Mouse (Mus musculus): ENCODE measurements around the gene Crocc2.

Crocc2 gene

DNA sequence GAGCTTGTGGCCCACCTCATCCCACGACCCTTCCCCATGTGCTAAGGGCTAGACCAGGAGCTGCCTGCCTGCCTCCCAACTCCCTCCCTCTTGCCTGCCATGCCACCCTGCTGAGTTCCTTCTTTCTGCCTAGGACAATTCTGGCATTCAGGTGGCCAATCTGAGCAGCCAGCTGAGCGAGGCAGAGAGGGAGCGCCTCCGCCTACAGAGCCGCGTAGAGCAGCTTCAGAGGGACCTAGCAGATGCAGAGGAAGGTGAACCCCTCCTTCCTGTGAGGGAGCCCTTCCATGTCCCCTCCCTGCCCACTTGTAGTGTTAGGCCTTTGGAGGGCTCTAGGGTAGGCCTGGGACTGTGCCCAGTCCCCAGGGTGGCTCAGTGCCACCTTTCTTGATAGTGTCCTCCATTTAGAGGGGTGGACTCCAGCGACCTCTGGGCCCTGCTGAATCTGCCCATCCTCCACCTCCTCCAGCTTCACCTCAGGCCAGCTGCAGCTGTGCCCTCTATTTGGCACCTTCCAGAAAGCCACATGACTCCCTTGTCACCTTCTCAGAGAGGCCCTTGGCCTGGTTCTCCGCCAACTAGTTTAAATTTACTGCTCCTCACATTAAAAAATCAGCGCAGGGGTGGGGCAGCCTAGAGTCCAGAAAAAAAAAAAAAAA is 48.4 kb downstream of the Crocc2 start:
- no peak for DNase-seq (ENCODE audit: low spot score in 2 of 2)

GRCm38 (mm10) chr1:93217530-93217929 is 49.0 kb downstream of the Crocc2 start:
- DNase-seq (ENCODE audit: low spot score in 2 of 2) = no peak

GRCm38 (mm10) chr1:93220776-93221175 is 52.3 kb downstream of the Crocc2 start:
- no peak for DNase-seq (ENCODE audit: low spot score in 2 of 2)

GRCm38 (mm10) chr1:93223972-93224371 is 55.4 kb downstream of the Crocc2 start:
- peak; percentile 3 to 48 for DNase-seq (ENCODE audit: low spot score in 2 of 2)

- DNase-seq (ENCODE audit: low spot score in 2 of 2) = no peak
Observed at GRCm38 (mm10) chr1:93225226-93225625, 56.7 kb downstream of the Crocc2 start.

- no peak for DNase-seq (ENCODE audit: low spot score in 2 of 2)
Observed at GRCm38 (mm10) chr1:93225731-93226520, 57.4 kb downstream of the Crocc2 start.

- no peak for DNase-seq (ENCODE audit: low spot score in 2 of 2)
Observed at GRCm38 (mm10) chr1:93227303-93227975, 58.9 kb downstream of the Crocc2 start.

DNA sequence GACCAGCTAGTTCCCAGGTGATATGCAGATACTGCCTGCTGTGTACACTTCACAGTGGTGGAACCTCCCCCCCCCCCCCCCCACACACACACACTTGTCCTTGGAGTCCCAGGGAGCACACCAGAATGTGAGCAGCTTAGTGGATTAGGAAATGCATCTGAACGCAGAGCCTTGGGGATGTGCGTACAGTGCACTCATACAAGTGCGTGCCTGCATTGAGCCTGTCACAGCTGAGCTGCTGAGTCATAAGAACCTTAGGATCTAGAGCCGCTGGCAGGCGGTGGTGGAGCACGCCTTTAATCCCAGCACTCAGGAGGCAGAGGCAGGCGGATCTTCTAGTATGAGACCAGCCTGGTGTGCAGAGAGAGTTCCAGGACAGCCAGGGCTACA is 59.4 kb downstream of the Crocc2 start:
- DNase-seq (ENCODE audit: low spot score in 2 of 2) = no peak

DNA sequence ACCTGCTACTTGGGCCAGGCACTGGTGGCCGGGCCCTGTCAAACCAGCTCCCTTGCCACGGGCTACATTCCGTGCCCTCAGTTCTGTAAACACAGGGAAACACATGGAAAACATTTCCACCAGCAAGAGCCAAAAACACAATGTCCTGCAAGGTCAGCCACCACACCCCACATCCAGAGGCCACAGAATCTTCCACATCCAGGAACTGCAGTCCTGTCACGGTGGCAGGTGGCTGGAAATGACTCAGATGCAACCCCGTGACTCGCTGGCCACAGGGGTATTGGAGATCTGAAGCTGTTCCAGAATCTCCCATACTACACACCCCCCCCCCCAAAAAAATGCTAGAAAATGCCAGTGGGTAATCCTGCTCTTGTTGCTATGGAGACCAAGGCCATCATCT is 60.7 kb downstream of the Crocc2 start:
- DNase-seq (ENCODE audit: low spot score in 2 of 2) = no peak

GRCm38 (mm10) chr1:93229626-93230025 is 61.1 kb downstream of the Crocc2 start:
- no peak for DNase-seq (ENCODE audit: low spot score in 2 of 2)

GRCm38 (mm10) chr1:93235576-93236544 is 67.3 kb downstream of the Crocc2 start, which contains the start of gene Sned1:
Gene Sned1 (plus strand): TSS chr1:93235841.
- peak; percentile 29 to 38 for DNase-seq (ENCODE audit: low spot score in 2 of 2)

GRCm38 (mm10) chr1:93236545-93236924 is 68.0 kb downstream of the Crocc2 start:
- DNase-seq (ENCODE audit: low spot score in 2 of 2) = no peak

- DNase-seq (ENCODE audit: low spot score in 2 of 2) = no peak
Observed at GRCm38 (mm10) chr1:93237676-93238075, 69.2 kb downstream of the Crocc2 start.

DNA sequence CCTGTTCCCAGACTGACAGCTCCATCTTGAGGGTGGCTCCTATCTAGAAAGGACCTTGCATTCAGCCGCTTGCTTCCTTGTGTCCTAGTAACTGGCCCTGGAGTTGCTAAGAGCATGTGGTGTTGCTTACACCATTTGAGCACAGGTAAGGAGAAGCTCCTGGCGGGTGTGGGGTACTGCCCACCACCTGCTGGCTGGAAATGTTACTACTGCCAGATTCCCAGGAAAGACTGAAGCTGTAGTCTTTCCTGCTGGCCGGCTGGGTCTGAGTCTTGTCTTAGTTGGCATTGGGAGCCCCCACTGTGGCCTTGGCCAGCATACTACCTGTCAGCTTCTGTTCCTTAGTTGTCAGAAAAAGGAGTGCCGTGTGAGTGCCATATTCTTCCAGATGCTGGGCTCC is 69.7 kb downstream of the Crocc2 start:
- DNase-seq (ENCODE audit: low spot score in 2 of 2) = no peak

GRCm38 (mm10) chr1:93245936-93246335 is 77.4 kb downstream of the Crocc2 start:
- no peak for DNase-seq (ENCODE audit: low spot score in 2 of 2)

GRCm38 (mm10) chr1:93252586-93252985 is 84.1 kb downstream of the Crocc2 start:
- no peak for DNase-seq (ENCODE audit: low spot score in 2 of 2)

DNA sequence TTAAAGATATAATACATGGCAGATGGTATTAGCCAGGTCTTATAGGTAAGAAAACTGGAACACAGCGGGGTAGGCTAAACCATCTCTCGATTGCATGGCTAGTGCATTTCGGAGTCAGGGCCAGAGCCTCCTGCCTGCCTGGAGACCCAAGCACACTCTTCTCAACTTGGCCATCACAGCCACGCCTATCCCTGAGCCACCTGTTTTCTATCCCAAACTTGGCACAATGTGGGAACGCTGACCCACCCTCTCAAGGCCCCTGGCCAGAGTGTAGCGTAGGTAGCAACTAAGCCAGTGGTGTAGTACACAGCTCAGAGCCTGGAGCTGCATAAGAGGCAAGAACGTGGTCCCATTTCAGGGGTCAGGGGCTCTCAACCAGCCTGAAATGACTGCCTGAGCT is 87.2 kb downstream of the Crocc2 start:
- no peak for DNase-seq (ENCODE audit: low spot score in 2 of 2)

- no peak for DNase-seq (ENCODE audit: low spot score in 2 of 2)
Observed at GRCm38 (mm10) chr1:93257560-93257959, 89.0 kb downstream of the Crocc2 start.

- no peak for DNase-seq (ENCODE audit: low spot score in 2 of 2)
Observed at GRCm38 (mm10) chr1:93267207-93267606, 98.7 kb downstream of the Crocc2 start.

DNA sequence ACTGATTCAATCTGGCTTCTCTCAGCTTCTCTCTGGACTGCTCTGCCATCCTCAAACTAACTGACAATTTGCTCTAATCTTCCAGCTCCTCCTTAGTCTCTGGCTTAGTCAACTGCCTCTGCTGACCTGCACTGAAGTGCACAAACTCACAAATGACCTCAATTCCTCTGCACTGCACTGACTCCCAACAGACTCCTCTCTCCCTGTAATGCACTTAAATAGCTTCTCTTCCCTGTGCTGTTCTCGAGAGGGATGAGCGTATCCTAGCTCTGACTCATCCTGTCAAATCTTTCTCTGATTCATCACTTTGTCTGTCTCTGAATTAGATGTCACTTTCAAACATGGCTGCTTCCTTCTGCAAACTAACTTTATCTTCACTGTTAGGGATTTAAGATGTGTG is 99.7 kb downstream of the Crocc2 start:
- DNase-seq (ENCODE audit: low spot score in 2 of 2) = no peak

DNA sequence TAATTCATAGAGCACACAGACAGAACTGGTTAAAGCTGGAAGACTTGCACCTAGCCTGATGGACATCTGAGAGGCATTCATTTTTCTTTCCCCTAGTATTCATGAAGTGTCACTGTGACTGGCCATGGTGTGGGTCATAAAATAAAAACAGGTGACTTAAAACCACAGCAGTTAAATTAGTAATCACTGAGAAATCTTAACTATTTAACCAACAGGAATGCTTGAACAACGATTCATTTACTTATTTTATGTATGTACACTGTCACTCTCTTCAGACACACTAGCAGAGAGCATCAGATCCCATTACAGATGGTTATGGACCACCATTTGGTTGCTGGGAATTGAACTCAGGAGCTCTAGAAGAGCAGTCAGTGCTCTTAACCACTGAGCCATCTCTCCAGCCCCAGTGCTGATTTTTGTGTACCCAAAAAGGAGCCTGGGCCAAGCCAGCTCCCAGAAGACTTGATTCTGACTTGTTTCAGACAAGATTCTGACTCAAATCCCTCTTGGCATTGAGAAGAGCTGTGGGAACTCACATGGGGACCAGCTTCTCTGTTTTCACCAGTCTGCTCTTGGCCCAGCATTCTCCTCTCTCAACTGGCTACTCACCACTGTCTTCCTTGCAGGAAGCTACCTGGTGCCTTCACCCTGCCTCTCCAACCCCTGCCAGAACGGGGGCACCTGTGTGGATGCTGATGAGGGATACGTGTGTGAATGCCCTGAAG is 102.2 kb downstream of the Crocc2 start:
- DNase-seq (ENCODE audit: low spot score in 2 of 2) = no peak

Data from natural killer cell, adult 2 months (primary cell).